Mouse (Mus musculus) MEL (cell line): ENCODE data around the gene Ttll8. TPM values are rescaled to one million over a fixed set of nuclear protein-coding genes. Genes with fewer than 3 reads are reported as not detected.

ENCODE experiments used
- DNase-seq: peaks from one replicate; pipeline ENCODE4 v3.0.0; 2011; ENCODE audit warnings: low read depth, low spot score
- H3K27ac ChIP-seq: 2 replicates; pipeline ENCODE4 v1.5.1; 2012; ENCODE audit warnings: low read depth, mild to moderate bottlenecking, control low read depth, low read length, moderate library complexity; ENCODE audit not compliant: control insufficient read depth
- H3K27me3 ChIP-seq, 2 experiments: fragments of 150-350 bp in 1 of 2; sonication (generic) in 1 of 2; 2 replicates each; pipeline ENCODE4 v1.6.1; 2012; ENCODE audit warnings: low read length in 2 of 2, mild to moderate bottlenecking in 2 of 2, improper control_type of control experiment in 1 of 2, moderate library complexity in 1 of 2; ENCODE audit not compliant: insufficient read depth in 2 of 2, control insufficient read depth in 1 of 2
- H3K36me3 ChIP-seq, 2 experiments: 2 replicates each; pipeline ENCODE4 v1.6.1; 2012 to 2014; ENCODE audit warnings: low read length in 2 of 2, improper control_type of control experiment in 1 of 2, inconsistent platforms in 1 of 2, mild to moderate bottlenecking in 1 of 2; ENCODE audit not compliant: insufficient read depth in 2 of 2, control insufficient read depth in 1 of 2
- H3K4me1 ChIP-seq, 2 experiments: fragments of 150-350 bp in 1 of 2; sonication (generic) in 1 of 2; 2 replicates each; pipeline ENCODE4 v1.6.1; 2012; ENCODE audit warnings: low read length in 2 of 2, improper control_type of control experiment in 1 of 2, mild to moderate bottlenecking in 1 of 2; ENCODE audit not compliant: insufficient read depth in 2 of 2, control insufficient read depth in 1 of 2
- H3K4me3 ChIP-seq, 2 experiments: fragments of 150-350 bp in 1 of 2; sonication (generic) in 1 of 2; 2 replicates each; pipeline ENCODE4 v1.5.1; 2012; ENCODE audit warnings: low read depth in 2 of 2, low read length in 2 of 2, mild to moderate bottlenecking in 2 of 2, moderate library complexity in 2 of 2, control low read depth in 1 of 2, improper control_type of control experiment in 1 of 2; ENCODE audit not compliant: control insufficient read depth in 1 of 2, insufficient read depth in 1 of 2
- H3K79me2 ChIP-seq: 2 replicates; pipeline ENCODE4 v1.6.1; 2012; ENCODE audit warnings: mild to moderate bottlenecking, low read length, moderate library complexity; ENCODE audit not compliant: control insufficient read depth, poor library complexity, insufficient read depth
- H3K9ac ChIP-seq: 2 replicates; pipeline ENCODE4 v1.6.1; 2012; ENCODE audit warnings: low read depth, mild to moderate bottlenecking, control low read depth, low read length, moderate library complexity; ENCODE audit not compliant: control insufficient read depth, poor library complexity, severe bottlenecking
- H3K9me3 ChIP-seq: fragments of 150-350 bp; sonication (generic); replicated peaks from 2 replicates; pipeline ENCODE4 v1.6.1; 2012; ENCODE audit warnings: mild to moderate bottlenecking, low read length, improper control_type of control experiment, moderate library complexity; ENCODE audit not compliant: insufficient read depth
- BHLHE40 ChIP-seq: IDR thresholded peaks from 2 replicates; pipeline ENCODE4 v1.6.1; 2012; ENCODE audit warnings: low read depth, mild to moderate bottlenecking, inconsistent platforms, low read length, improper control_type of control experiment, borderline replicate concordance
- CTCF ChIP-seq, 3 experiments: IDR thresholded peaks in 2 of 3; conservative IDR thresholded peaks in 1 of 3; 2 replicates each; pipeline ENCODE4 v1.5.1; 2011 to 2012; ENCODE audit warnings: low read length in 3 of 3, low read depth in 2 of 3, mild to moderate bottlenecking in 2 of 3, improper control_type of control experiment in 1 of 3, inconsistent platforms in 1 of 3, mixed read lengths in 1 of 3, moderate library complexity in 1 of 3; ENCODE audit not compliant: control insufficient read depth in 1 of 3, insufficient read depth in 1 of 3, poor library complexity in 1 of 3, severe bottlenecking in 1 of 3
- E2F4 ChIP-seq: IDR thresholded peaks from 2 replicates; pipeline ENCODE4 v1.6.1; 2011; ENCODE audit warnings: low read depth, low read length, improper control_type of control experiment, borderline replicate concordance
- ELF1 ChIP-seq: IDR thresholded peaks from 2 replicates; pipeline ENCODE4 v1.6.1; 2014; ENCODE audit warnings: low read depth, mild to moderate bottlenecking, inconsistent platforms, low read length, improper control_type of control experiment, moderate library complexity
- EP300 ChIP-seq, 2 experiments: IDR thresholded peaks; 2 replicates each; pipeline ENCODE4 v1.6.1; 2011; ENCODE audit warnings: improper control_type of control experiment in 2 of 2, low read length in 2 of 2, low read depth in 1 of 2, mild to moderate bottlenecking in 1 of 2
- ETS1 ChIP-seq: IDR thresholded peaks from 2 replicates; pipeline ENCODE4 v1.6.1; 2012; ENCODE audit warnings: low read depth, mild to moderate bottlenecking, inconsistent platforms, low read length, improper control_type of control experiment, moderate library complexity
- GATA1 ChIP-seq: IDR thresholded peaks from 2 replicates; pipeline ENCODE4 v1.6.1; 2011; ENCODE audit warnings: low read depth, low read length, improper control_type of control experiment
- HCFC1 ChIP-seq: IDR thresholded peaks from 2 replicates; pipeline ENCODE4 v1.6.1; 2012; ENCODE audit warnings: low read depth, mild to moderate bottlenecking, inconsistent platforms, low read length, improper control_type of control experiment, moderate library complexity
- JUND ChIP-seq: IDR thresholded peaks from 2 replicates; pipeline ENCODE4 v1.6.1; 2011; ENCODE audit warnings: low read depth, mild to moderate bottlenecking, improper control_type of control experiment, low read length
- MAFK ChIP-seq: IDR thresholded peaks from 2 replicates; pipeline ENCODE4 v1.6.1; 2011; ENCODE audit warnings: low read depth, mild to moderate bottlenecking, low read length, improper control_type of control experiment, borderline replicate concordance
- MXI1 ChIP-seq: IDR thresholded peaks from 2 replicates; pipeline ENCODE4 v1.6.1; 2011; ENCODE audit warnings: mild to moderate bottlenecking, low read depth, low read length, improper control_type of control experiment
- MYB ChIP-seq: IDR thresholded peaks from 2 replicates; pipeline ENCODE4 v1.6.1; 2011; ENCODE audit warnings: mild to moderate bottlenecking, low read depth, low read length, improper control_type of control experiment
- MYC ChIP-seq: IDR thresholded peaks from 2 replicates; pipeline ENCODE4 v1.6.1; 2011; ENCODE audit warnings: low read depth, mild to moderate bottlenecking, low read length, improper control_type of control experiment, moderate library complexity
- NELFE ChIP-seq: IDR thresholded peaks from 2 replicates; pipeline ENCODE4 v1.6.1; 2011; ENCODE audit warnings: low read depth, low read length, improper control_type of control experiment
- POLR2A ChIP-seq, 2 experiments: IDR thresholded peaks; 2 replicates each; pipeline ENCODE4 v1.6.1; 2011 to 2012; ENCODE audit warnings: low read length in 2 of 2, mild to moderate bottlenecking in 2 of 2, control low read depth in 1 of 2, improper control_type of control experiment in 1 of 2, low read depth in 1 of 2, moderate library complexity in 1 of 2; ENCODE audit not compliant: control insufficient read depth in 1 of 2, insufficient read depth in 1 of 2, poor library complexity in 1 of 2
- POLR2AphosphoS5 ChIP-seq: IDR thresholded peaks from 2 replicates; pipeline ENCODE4 v1.6.1; 2012; ENCODE audit warnings: low read depth, borderline replicate concordance, mild to moderate bottlenecking, inconsistent platforms, low read length, moderate library complexity, mixed read lengths
- RAD21 ChIP-seq: IDR thresholded peaks from 2 replicates; pipeline ENCODE4 v1.6.1; 2011; ENCODE audit warnings: mild to moderate bottlenecking, low read depth, low read length, improper control_type of control experiment
- SIN3A ChIP-seq: IDR thresholded peaks from 2 replicates; pipeline ENCODE4 v1.6.1; 2012; ENCODE audit warnings: low read length, improper control_type of control experiment, inconsistent platforms
- SMC3 ChIP-seq: IDR thresholded peaks from 2 replicates; pipeline ENCODE4 v1.6.1; 2011; ENCODE audit warnings: low read depth, low read length, improper control_type of control experiment
- TCF12 ChIP-seq: IDR thresholded peaks from 2 replicates; pipeline ENCODE4 v1.6.1; 2014; ENCODE audit warnings: low read depth, mild to moderate bottlenecking, inconsistent platforms, low read length, improper control_type of control experiment, moderate library complexity
- UBTF ChIP-seq: IDR thresholded peaks from 2 replicates; pipeline ENCODE4 v1.6.1; 2012; ENCODE audit warnings: low read depth, mild to moderate bottlenecking, inconsistent platforms, low read length, improper control_type of control experiment, moderate library complexity, borderline replicate concordance; ENCODE audit not compliant: insufficient read depth
- ZC3H11A ChIP-seq: IDR thresholded peaks from 2 replicates; pipeline ENCODE4 v1.6.1; 2012; ENCODE audit warnings: low read depth, mild to moderate bottlenecking, inconsistent platforms, low read length, improper control_type of control experiment
- ZKSCAN1 ChIP-seq: IDR thresholded peaks from 2 replicates; pipeline ENCODE4 v1.6.1; 2012; ENCODE audit warnings: low read depth, mild to moderate bottlenecking, inconsistent platforms, low read length, improper control_type of control experiment, moderate library complexity
- ZNF384 ChIP-seq: IDR thresholded peaks from 2 replicates; pipeline ENCODE4 v1.6.1; 2012; ENCODE audit warnings: low read depth, mild to moderate bottlenecking, inconsistent platforms, low read length, improper control_type of control experiment
- polyA plus RNA-seq, 2 experiments: library from polyadenylated mRNA; stranded (reverse) in 1 of 2; unstranded in 1 of 2; fragments of >175 nt in 1 of 2; fragments of >200 nt in 1 of 2; gene quantifications; 2 replicates each; pipeline versions ENCODE4 v1.2.1 to v1.2.4; 2012; ENCODE audit warnings: low replicate concordance in 2 of 2, low read depth in 1 of 2; ENCODE audit not compliant: insufficient read length in 2 of 2, insufficient read depth in 1 of 2, missing spikeins in 1 of 2
- total RNA-seq: library from RNA; depleted of rRNA; stranded (reverse); fragments of 300-350 nt; gene quantifications from 2 replicates; pipeline ENCODE4 v1.2.3, GENCODE M21; 2012

Gene Ttll8
- total and polyA plus RNA-seq, 3 experiments: not detected

- no peaks in the 10 kb centered on the region for H3K79me2 ChIP-seq
- H3K27ac ChIP-seq: no peak overlapping the region
- no peaks in the 10 kb centered on the region for H3K4me1 ChIP-seq
- no peak overlapping the region for H3K9ac ChIP-seq
- H3K36me3 ChIP-seq: no peaks in the 10 kb centered on the region
- DNase-seq: no peak
- peaks cover 0 to 4% of the 10 kb centered on the region in 2 experiments; a peak in 3 of 4 replicates for H3K27me3 ChIP-seq
- TF ChIP-seq UBTF (no peak), SMC3 (no peak), E2F4 (no peak), NELFE (no peak), MAFK (no peak), ETS1 (no peak), MYB (no peak), ZC3H11A (no peak), ZNF384 (no peak), MXI1 (no peak), POLR2AphosphoS5 (no peak), POLR2A (IDR thresholded peaks at IDR 0.05; ENCODE audit: control insufficient read depth in 1 of 2, insufficient read depth in 1 of 2, low read depth in 1 of 2, low read length in 2 of 2, poor library complexity in 1 of 2) (no peak), GATA1 (no peak), JUND (no peak), CTCF (IDR thresholded peaks at IDR 0.05 in 2 of 3, conservative IDR thresholded peaks at IDR 0.05 in 1 of 3; ENCODE audit: control insufficient read depth in 1 of 3, insufficient read depth in 1 of 3, low read depth in 2 of 3, low read length in 3 of 3, poor library complexity in 1 of 3, severe bottlenecking in 1 of 3) (no peak), ZKSCAN1 (no peak), ELF1 (no peak), RAD21 (no peak), SIN3A (no peak)
- no peaks in the 10 kb centered on the region for H3K9me3 ChIP-seq
- no peak overlapping the region for H3K4me3 ChIP-seq
These were observed 21.6 kb downstream of the Ttll8 start for GRCm38 (mm10) chr15:88932667-88933066.

- Histone ChIP-seq H3K4me1 (no peaks in the 10 kb centered on the region), H3K27me3 (peaks cover 0 to 11% of the 10 kb centered on the region in 2 experiments; a peak in 2 of 4 replicates), H3K9me3 (no peaks in the 10 kb centered on the region)
These were observed 32.3 kb downstream of the Ttll8 start for GRCm38 (mm10) chr15:88921992-88922310.

More at GRCm38 (mm10) chr15:88921992-88922310, 32.3 kb downstream of the Ttll8 start:
- H3K79me2 ChIP-seq: no peaks in the 10 kb centered on the region
- no peak for TF ChIP-seq POLR2AphosphoS5
- TF ChIP-seq SMC3: no peak
- TF ChIP-seq TCF12: no peak
- TF ChIP-seq JUND: no peak
- no peak for TF ChIP-seq EP300 (IDR thresholded peaks at IDR 0.05; ENCODE audit: low read depth in 1 of 2, low read length in 2 of 2)
- TF ChIP-seq E2F4: no peak
- TF ChIP-seq NELFE: no peak
- no peak for TF ChIP-seq SIN3A
- no peak for TF ChIP-seq UBTF
- TF ChIP-seq BHLHE40: no peak
- no peak for TF ChIP-seq MYC
- no peak for TF ChIP-seq HCFC1
- no peak for TF ChIP-seq ZC3H11A
- TF ChIP-seq, all 39 proteins: peak for 0
- no peak overlapping the region for H3K27ac ChIP-seq
- no peaks in the 10 kb centered on the region for H3K36me3 ChIP-seq
- no peak for DNase-seq
- no peak overlapping the region for H3K4me3 ChIP-seq
- no peak overlapping the region for H3K9ac ChIP-seq
